Mouse (Mus musculus) liver, adult 2 months (tissue): ENCODE results near the gene Arl3. TPM values are rescaled to one million over a fixed set of nuclear protein-coding genes. Genes with fewer than 3 reads are reported as not detected.

Source experiments
- DNase-seq: peaks from one replicate; pipeline ENCODE4 v3.0.0-alpha.2; 2011; ENCODE audit warnings: low read depth, low spot score; ENCODE audit errors: extremely low read depth
- H3K27ac ChIP-seq: fragments of 200-500 bp; replicated peaks from 2 replicates; pipeline ENCODE4 v1.5.1; 2012; ENCODE audit warnings: low read depth, mild to moderate bottlenecking, control low read depth, inconsistent platforms, low read length; ENCODE audit not compliant: insufficient read depth
- H3K27me3 ChIP-seq: fragments of 200-500 bp; 2 replicates; pipeline ENCODE4 v1.6.1; 2012; ENCODE audit warnings: mild to moderate bottlenecking, moderate library complexity, low read length, inconsistent platforms; ENCODE audit not compliant: control insufficient read depth, insufficient read depth
- H3K36me3 ChIP-seq: fragments of 200-500 bp; 2 replicates; pipeline ENCODE4 v1.6.1; 2012; ENCODE audit warnings: low read length, inconsistent platforms; ENCODE audit not compliant: control insufficient read depth, insufficient read depth
- H3K4me1 ChIP-seq: fragments of 200-500 bp; 2 replicates; pipeline ENCODE4 v1.6.1; 2011; ENCODE audit warnings: low read length; ENCODE audit not compliant: control insufficient read depth, insufficient read depth
- H3K4me3 ChIP-seq: fragments of 200-500 bp; 2 replicates; pipeline ENCODE4 v1.5.1; 2011; ENCODE audit warnings: low read depth, mild to moderate bottlenecking, control low read depth, low read length, moderate library complexity; ENCODE audit not compliant: insufficient read depth
- H3K79me2 ChIP-seq: fragments of 200-500 bp; 2 replicates; pipeline ENCODE4 v1.6.1; 2012; ENCODE audit warnings: inconsistent platforms, mild to moderate bottlenecking, low read length, moderate library complexity; ENCODE audit not compliant: control insufficient read depth, insufficient read depth
- H3K9ac ChIP-seq: fragments of 200-500 bp; 2 replicates; pipeline ENCODE4 v1.6.1; 2012; ENCODE audit warnings: low read depth, mild to moderate bottlenecking, control low read depth, inconsistent platforms, low read length
- CTCF ChIP-seq: fragments of 200-500 bp; IDR thresholded peaks from 2 replicates; pipeline ENCODE4 v1.5.1; 2011; ENCODE audit warnings: low read depth, low read length, control low read depth
- POLR2A ChIP-seq: fragments of 200-500 bp; IDR thresholded peaks from 2 replicates; pipeline ENCODE4 v1.6.1; 2011; ENCODE audit warnings: low read length, control low read depth; ENCODE audit not compliant: insufficient read depth; ENCODE audit errors: extremely low read depth
- WGBS: fragments of 180-500 bp; shearing (Covaris S2); methylation state at CpG from one replicate; pipeline ENCODE4 v1.1.7; 2018; 5-methylcytosine and 5-hydroxymethylcytosine counted together
- polyA plus RNA-seq: library from polyadenylated mRNA; depleted of rRNA; stranded (reverse); fragments of >200 nt; gene quantifications from 2 replicates; pipeline ENCODE4 v1.2.3, GENCODE M21; 2012
- total RNA-seq: library from RNA; depleted of rRNA; stranded (reverse); fragments of >200 nt; gene quantifications from 2 replicates; pipeline ENCODE4 v1.2.3, GENCODE M21; 2014

The Arl3 gene
- total and polyA plus RNA-seq, 2 experiments: 8.7 to 25.1 TPM

GRCm38 (mm10) chr19:46516667-46517528 lies 56.1 kb downstream of the Arl3 start:
- Histone ChIP-seq H3K27me3 (no peaks in the 10 kb centered on the region), H3K4me3 (no peak overlapping the region), H3K4me1 (no peaks in the 10 kb centered on the region), H3K79me2 (no peaks in the 10 kb centered on the region), H3K27ac (no peak overlapping the region), H3K9ac (no peak overlapping the region), H3K36me3 (peaks cover 24% of the 10 kb centered on the region)
- TF ChIP-seq POLR2A (no peak), CTCF (no peak)
- no peak for DNase-seq
- WGBS: 57% methylated on average over 3 of the region's 3 CpGs

DNA sequence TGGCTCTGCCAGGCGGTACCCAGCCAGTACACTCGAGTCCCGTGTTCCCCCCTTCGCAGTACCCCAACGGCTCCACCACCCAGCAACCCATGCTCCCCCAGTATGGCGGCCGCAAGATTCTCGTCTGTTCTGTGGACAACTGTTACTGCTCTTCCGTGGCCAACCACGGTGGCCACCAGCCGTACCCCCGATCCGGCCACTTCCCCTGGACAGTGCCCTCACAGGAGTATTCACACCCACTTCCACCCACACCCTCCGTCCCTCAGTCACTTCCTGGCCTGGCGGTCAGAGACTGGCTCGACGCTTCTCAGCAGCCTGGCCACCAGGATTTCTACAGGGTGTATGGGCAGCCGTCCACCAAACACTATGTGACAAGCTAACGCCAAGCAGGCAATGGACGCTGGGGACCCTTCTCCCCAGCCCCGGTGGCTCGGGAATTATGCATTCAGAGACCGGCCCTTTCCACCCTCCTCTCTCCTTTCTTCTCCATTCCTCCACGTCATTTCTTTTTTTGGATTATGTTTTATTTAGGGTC lies 57.6 kb downstream of the Arl3 start:
- WGBS: 85% methylated on average over 24 of the region's 24 CpGs

GRCm38 (mm10) chr19:46514387-46514786 lies 58.6 kb downstream of the Arl3 start:
- H3K9ac ChIP-seq: no peak overlapping the region
- 88% methylated on average over 12 of the region's 12 CpGs for WGBS
- no peak for TF ChIP-seq POLR2A
- TF ChIP-seq CTCF: no peak
- no peaks in the 10 kb centered on the region for H3K27me3 ChIP-seq
- peaks cover 4% of the 10 kb centered on the region for H3K4me1 ChIP-seq
- peaks cover 3% of the 10 kb centered on the region; the same call in 1 of the 2 replicates for H3K79me2 ChIP-seq
- no peak for DNase-seq
- no peak overlapping the region for H3K4me3 ChIP-seq
- H3K36me3 ChIP-seq: peaks cover 24% of the 10 kb centered on the region
- no peak overlapping the region for H3K27ac ChIP-seq

More for the DNA sequence above, 57.6 kb downstream of the Arl3 start:
- no peak for DNase-seq
- Histone ChIP-seq H3K79me2 (0 out of 2 replicates have a peak, but pooled peaks cover 3% of the 10 kb centered on the region), H3K27ac (no peak overlapping the region), H3K36me3 (peaks cover 24% of the 10 kb centered on the region), H3K4me1 (peaks cover 2% of the 10 kb centered on the region; the same call in 1 of the 2 replicates), H3K4me3 (no peak overlapping the region), H3K27me3 (no peaks in the 10 kb centered on the region), H3K9ac (no peak overlapping the region)
- TF ChIP-seq POLR2A (no peak), CTCF (no peak)

DNA sequence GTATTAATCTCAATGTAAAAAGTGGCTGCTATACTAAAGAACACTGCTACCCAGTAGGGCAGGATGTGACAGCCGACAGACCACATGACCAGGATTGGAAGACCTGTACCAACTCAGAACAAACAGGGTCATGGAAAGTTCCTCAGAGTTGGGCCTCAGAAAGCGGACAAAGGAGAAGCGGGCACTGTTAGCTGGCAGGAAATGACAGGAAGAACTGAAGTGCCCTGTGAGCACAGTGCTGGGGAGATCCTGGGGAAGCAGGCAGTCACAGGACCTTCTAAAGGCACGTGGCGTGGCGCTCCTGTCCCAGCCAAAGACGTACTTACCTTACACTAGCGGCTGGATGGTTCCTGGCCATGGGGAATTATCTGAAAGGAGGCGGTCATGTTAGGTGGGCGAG lies 61.7 kb downstream of the Arl3 start:
- DNase-seq: peak; percentile 51
- Histone ChIP-seq H3K9ac (no peak overlapping the region), H3K27me3 (no peaks in the 10 kb centered on the region), H3K4me3 (no peak overlapping the region), H3K79me2 (peaks cover 32% of the 10 kb centered on the region), H3K27ac (peak overlapping the region; percentile 37), H3K4me1 (peaks cover 25% of the 10 kb centered on the region), H3K36me3 (peaks cover 28% of the 10 kb centered on the region)
- TF ChIP-seq CTCF (no peak), POLR2A (no peak)
- WGBS: 66% methylated on average over 10 of the region's 10 CpGs

DNA sequence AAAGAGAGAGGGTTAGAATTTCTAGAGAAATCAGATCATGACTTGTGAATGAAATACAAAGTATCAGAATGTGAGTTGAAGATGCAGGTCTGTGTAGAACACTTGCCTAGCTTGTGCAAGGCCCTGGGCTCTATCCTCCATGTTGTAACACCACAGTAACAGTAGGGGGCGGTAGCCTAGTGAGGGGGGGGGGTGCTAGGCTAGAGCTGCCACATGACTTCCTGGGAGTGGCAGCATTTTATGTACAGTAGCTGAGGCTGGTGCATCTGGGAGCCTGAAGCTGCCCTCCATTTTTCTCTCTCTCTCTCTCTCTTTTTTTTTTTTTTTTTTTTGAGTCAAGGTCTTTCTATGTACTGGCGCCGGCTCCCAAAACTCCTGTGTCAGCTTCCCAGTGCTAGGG lies 62.2 kb downstream of the Arl3 start:
- WGBS: 52% methylated on average over 3 of the region's 3 CpGs
- H3K79me2 ChIP-seq: peaks cover 36% of the 10 kb centered on the region
- H3K4me1 ChIP-seq: peaks cover 28% of the 10 kb centered on the region
- no peak overlapping the region; the same call in 1 of the 2 replicates for H3K4me3 ChIP-seq
- H3K36me3 ChIP-seq: peaks cover 25% of the 10 kb centered on the region
- no peak overlapping the region for H3K9ac ChIP-seq
- peak; percentile 64 for TF ChIP-seq CTCF
- TF ChIP-seq POLR2A: no peak
- DNase-seq: no peak
- no peaks in the 10 kb centered on the region for H3K27me3 ChIP-seq
- peak overlapping the region; percentile 37 for H3K27ac ChIP-seq
